Mouse (Mus musculus): ENCODE measurements around the gene Lzic.
A peak's percentile ranks its signal among the peaks of the same experiment; 100 is the strongest.

Lzic gene

GRCm38 (mm10) chr4:149477078-149477477 is 8.0 kb upstream of the Lzic start, which contains the start of gene Tmem274:
TSS of gene Tmem274 (plus strand) at chr4:149477378.
- DNase-seq (ENCODE audit: low spot score in 2 of 2) = no peak

- DNase-seq (ENCODE audit: low spot score in 2 of 2) = no peak
Measured at GRCm38 (mm10) chr4:149484566-149484965, 463 bp upstream of the Lzic start.

DNA sequence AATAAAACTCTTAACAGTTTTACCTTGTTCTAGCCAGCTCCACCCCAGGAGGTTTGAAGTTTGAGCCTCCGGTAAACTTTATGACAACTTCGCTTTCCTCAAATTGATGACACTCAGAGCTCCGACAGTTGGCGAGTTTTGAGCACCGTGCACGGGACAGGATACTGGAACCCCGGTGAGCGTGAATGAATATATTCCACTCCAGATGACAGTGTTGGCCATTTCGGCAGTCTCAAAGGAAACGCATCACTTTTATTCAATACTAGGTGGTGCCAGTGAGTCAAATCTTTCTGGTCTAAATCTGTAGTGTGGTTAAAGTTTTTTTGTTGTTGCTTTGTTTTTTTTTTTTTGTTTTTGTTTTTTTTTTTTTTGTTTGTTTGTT is 787 bp downstream of the Lzic start:
- peak in 1 of 2 experiments; percentile 19 for DNase-seq (ENCODE audit: low spot score in 2 of 2)

DNA sequence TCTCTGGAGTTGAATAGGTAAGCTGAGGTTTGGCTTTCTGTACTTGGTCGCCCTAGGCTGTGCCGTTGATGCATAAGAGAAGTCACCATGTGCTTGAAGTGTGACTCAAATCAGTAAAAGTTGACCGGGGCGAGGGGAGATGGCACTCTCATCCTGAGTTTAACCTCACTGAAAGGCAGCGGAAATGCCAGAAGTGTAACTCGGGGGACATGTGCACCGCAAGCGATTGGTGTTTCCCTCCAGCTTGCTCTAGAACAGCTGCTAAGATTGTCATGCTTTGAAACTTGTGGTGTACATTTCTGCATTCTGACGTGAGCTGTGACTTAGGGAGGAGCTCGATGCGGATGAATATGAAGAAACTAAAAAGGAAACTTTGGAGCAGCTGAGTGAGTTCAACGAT is 2.7 kb downstream of the Lzic start:
- no peak for DNase-seq (ENCODE audit: low spot score in 2 of 2)

- DNase-seq (ENCODE audit: low spot score in 2 of 2) = no peak
Measured at GRCm38 (mm10) chr4:149489415-149490240, 4.6 kb downstream of the Lzic start.

DNA sequence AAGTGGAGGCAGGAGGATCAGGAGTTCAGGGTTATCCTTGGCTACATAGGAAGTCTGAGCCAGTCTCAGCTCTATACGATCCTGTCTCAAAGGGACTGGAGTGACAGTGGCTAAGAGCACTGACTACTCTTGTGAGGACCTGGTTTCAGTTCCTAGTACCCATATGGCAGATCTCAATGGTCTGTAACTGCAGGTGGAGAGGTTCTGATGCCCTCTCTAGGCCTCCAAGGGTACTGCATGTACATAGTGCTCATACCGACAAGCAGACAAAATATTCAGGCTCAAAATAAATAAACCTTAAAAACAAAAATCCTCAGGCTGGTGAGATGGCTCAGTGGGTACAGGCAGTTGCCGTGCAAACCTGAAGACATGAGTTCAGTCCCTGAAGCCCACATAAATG is 6.1 kb downstream of the Lzic start:
- DNase-seq (ENCODE audit: low spot score in 2 of 2) = no peak

GRCm38 (mm10) chr4:149496612-149497011 is 11.6 kb downstream of the Lzic start:
- DNase-seq (ENCODE audit: low spot score in 2 of 2) = no peak

- DNase-seq (ENCODE audit: low spot score in 2 of 2) = no peak
Measured at GRCm38 (mm10) chr4:149498901-149499300, 13.9 kb downstream of the Lzic start.

GRCm38 (mm10) chr4:149499790-149500189 is 14.8 kb downstream of the Lzic start:
- DNase-seq (ENCODE audit: low spot score in 2 of 2) = no peak

- DNase-seq (ENCODE audit: low spot score in 2 of 2) = no peak
Measured at GRCm38 (mm10) chr4:149504363-149504762, 19.3 kb downstream of the Lzic start.

- no peak for DNase-seq (ENCODE audit: low spot score in 2 of 2)
Measured at GRCm38 (mm10) chr4:149504858-149505257, 19.8 kb downstream of the Lzic start.

- no peak for DNase-seq (ENCODE audit: low spot score in 2 of 2)
Measured at GRCm38 (mm10) chr4:149505261-149505967, 20.4 kb downstream of the Lzic start.

- DNase-seq (ENCODE audit: low spot score in 2 of 2) = no peak
Measured at GRCm38 (mm10) chr4:149506904-149507303, 21.9 kb downstream of the Lzic start.

DNA sequence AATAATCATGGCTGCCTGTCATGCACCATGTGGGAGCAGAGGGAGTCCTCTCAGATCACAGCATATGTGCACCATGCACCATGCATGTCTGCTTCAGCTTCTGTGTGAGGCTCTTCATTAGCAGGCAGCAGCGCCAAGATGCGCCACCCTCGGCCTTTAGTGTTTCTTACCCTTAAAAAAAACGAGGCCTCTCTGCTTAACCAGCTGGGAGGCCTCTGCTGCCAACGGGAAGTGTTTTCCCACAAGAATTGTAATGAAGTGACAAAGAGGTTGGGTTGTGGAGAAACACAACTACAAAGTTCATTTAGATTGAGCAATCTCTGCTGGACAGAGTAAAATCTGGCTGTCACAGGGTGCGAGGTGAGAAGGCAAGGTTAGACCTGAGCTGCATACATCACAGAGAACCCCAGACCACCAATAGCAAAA is 26.2 kb downstream of the Lzic start:
- no peak for DNase-seq (ENCODE audit: low spot score in 2 of 2)

- no peak for DNase-seq (ENCODE audit: low spot score in 2 of 2)
Measured at GRCm38 (mm10) chr4:149512072-149512471, 27.0 kb downstream of the Lzic start.

GRCm38 (mm10) chr4:149515706-149516105 is 30.7 kb downstream of the Lzic start:
- no peak for DNase-seq (ENCODE audit: low spot score in 2 of 2)

- DNase-seq (ENCODE audit: low spot score in 2 of 2) = peak; percentile 95
Measured at GRCm38 (mm10) chr4:149517868-149518340, 32.9 kb downstream of the Lzic start, which contains the start of gene Ctnnbip1. TSS of gene Ctnnbip1 (plus strand) at chr4:149518236.

DNA sequence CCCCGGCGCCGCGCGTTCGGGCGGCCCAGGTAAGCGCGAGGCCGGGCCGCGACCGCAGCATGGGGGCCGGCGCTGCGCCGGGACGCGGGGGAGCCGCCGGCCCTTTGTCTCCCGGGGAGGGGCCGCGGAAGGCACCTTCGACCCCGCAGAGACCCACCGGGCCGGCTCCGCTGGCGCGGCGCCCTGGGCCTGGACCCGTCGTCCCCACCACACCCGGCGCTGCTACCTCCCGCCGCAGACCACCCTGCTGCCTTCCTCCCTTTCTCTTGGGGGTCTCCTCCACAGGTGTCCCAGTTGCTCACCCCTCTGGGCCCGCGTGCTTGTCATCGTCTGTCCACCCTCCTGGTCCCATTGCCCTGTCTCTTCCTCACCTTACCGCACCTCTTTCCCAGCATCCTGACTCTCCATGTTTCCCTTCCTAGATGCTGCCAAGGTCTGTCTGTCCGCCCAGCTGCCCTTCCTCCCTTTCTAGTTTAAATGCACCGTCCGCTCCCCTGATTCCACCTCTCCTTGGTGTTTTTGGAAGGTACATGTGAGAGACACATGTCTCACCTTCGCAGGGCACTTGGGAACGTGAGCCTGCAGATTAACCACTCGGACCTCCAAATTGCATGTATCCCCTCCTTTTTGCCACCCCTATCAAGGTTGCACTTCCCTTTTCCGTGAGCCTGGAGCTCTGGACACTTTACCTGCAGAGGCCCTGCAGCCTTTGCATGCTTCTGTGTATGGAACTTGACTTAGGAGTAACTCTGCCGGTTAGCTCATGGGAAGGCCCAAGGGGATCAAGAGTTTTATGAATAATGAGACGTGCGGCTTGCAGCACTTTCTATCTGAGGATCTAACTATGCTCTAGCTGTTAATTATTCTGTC is 33.6 kb downstream of the Lzic start:
- peak in 1 of 2 experiments; percentile 6 for DNase-seq (ENCODE audit: low spot score in 2 of 2)

GRCm38 (mm10) chr4:149521258-149521657 is 36.2 kb downstream of the Lzic start:
- no peak for DNase-seq (ENCODE audit: low spot score in 2 of 2)

DNA sequence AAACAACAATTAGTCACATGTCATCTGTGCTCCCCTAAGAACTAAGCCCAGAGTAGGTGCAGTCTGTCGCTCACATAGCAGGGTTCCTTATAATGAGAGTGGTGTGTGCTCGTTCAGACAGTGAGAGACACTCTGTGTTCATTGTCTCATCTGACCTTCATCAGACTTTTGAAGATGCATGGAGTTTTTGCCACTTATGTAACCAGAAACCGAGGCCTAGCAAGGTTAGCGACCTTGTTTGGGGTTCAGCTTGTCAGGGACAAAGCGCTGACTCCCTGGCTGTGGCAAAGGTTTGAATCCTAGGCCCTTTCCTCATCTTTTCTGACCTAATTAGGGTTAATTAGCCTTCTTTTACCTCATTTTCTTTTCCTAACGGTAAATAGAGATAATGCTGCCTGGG is 38.9 kb downstream of the Lzic start:
- no peak for DNase-seq (ENCODE audit: low spot score in 2 of 2)

GRCm38 (mm10) chr4:149525170-149525569 is 40.1 kb downstream of the Lzic start:
- no peak for DNase-seq (ENCODE audit: low spot score in 2 of 2)

DNA sequence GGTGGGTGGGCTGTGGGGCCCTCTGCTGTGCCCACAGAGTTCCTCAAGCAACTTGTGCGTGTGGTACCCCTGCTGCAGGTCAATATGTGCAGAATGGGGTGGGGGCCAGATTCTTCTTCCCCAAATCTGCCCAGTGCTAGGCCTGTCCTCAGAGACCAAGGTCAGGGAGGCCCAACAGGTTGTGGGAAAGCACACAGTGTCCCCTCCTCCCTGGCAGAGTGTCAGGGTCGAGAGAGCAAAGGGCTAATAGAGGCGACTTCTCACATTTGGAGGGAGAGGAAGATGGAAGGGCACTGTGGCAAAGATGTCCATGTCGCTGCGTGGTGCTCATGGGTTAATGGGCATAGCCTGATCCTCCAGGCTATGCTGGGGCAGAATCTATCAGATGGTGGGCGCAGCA is 40.8 kb downstream of the Lzic start:
- no peak for DNase-seq (ENCODE audit: low spot score in 2 of 2)

Data from spleen, postnatal 36 days (tissue).